In the genomic region with DNA sequence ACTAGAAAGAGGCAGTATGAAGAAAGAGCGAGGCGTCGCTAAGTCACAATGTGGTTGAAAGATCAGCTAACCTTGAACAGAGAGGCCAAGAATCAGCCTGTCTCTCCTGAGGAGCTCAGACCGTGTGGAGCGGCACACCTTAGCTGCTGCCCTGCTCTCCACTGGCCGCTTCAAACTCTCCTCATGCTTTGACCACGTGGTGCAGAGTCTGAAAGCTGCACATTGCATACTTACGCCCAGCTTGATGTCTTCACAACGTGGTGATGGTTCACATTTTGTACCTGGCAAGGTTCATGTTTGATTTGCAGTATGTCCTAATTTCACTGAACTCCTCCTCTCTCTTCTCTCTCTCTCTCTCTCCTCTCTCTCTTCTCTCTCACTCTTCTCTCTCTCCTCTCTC, we compare ENCODE assay signal across 31 mouse cellular contexts. TPM values are rescaled to one million over a fixed set of nuclear protein-coding genes. Genes with fewer than 3 reads are reported as not detected.
"Had no signal": no experiment of that assay in that cellular context is flagged by ENCODE, and none has a peak within 500 bp of the region (broad histone marks: within the 10 kb centered on the region; RNA-seq: fewer than 3 reads in every experiment).

No protein-coding gene starts in this region.

- H3K4me2 ChIP-seq: heart, embryonic 11.5 days; heart, embryonic 13.5 days; heart, embryonic 15.5 days; hindbrain, embryonic 13.5 days; hindbrain, embryonic 15.5 days; kidney, embryonic 15.5 days; limb, embryonic 13.5 days; limb, embryonic 15.5 days had no signal

- DNase-seq: forebrain, postnatal 0 days; gastrocnemius, postnatal 14 days; gastrocnemius, postnatal 36 days; heart, adult 18-20 months; heart, postnatal 14 days; heart, postnatal 36 days; kidney, adult 11 months; kidney, adult 2 months; kidney, adult 9 months; kidney, postnatal 14 days; kidney, postnatal 36 days; layer of hippocampus, adult 9-11 months; layer of hippocampus, postnatal 36 days; left cerebral cortex, postnatal 4 days had no signal

- H3K36me3 ChIP-seq: heart, embryonic 13.5 days; heart, embryonic 15.5 days; hindbrain, embryonic 13.5 days; hindbrain, embryonic 15.5 days; kidney, embryonic 15.5 days; limb, embryonic 13.5 days; limb, embryonic 15.5 days had no signal

- H3K4me3 ChIP-seq: heart, embryonic 13.5 days; heart, embryonic 15.5 days; hindbrain, embryonic 13.5 days; hindbrain, embryonic 15.5 days; kidney, embryonic 15.5 days; limb, embryonic 13.5 days; limb, embryonic 15.5 days had no signal

- H3K9ac ChIP-seq: forebrain, postnatal 0 days; heart, embryonic 13.5 days; heart, embryonic 15.5 days; hindbrain, embryonic 13.5 days; hindbrain, embryonic 15.5 days; kidney, embryonic 15.5 days; limb, embryonic 13.5 days; limb, embryonic 15.5 days had no signal

- H3K9me3 ChIP-seq: heart, embryonic 13.5 days; heart, embryonic 15.5 days; hindbrain, embryonic 13.5 days; hindbrain, embryonic 15.5 days; kidney, embryonic 15.5 days; limb, embryonic 13.5 days; limb, embryonic 15.5 days had no signal

- H3K4me1 ChIP-seq: hindbrain, embryonic 13.5 days; hindbrain, embryonic 15.5 days; kidney, embryonic 15.5 days; limb, embryonic 13.5 days; limb, embryonic 15.5 days had no signal

- H3K27me3 ChIP-seq: heart, embryonic 13.5 days; heart, embryonic 15.5 days; hindbrain, embryonic 13.5 days; hindbrain, embryonic 15.5 days; kidney, embryonic 15.5 days; limb, embryonic 13.5 days; limb, embryonic 15.5 days had no signal

- ATAC-seq: forebrain, postnatal 0 days; hindbrain, postnatal 0 days; intestine, embryonic 16.5 days had no signal

- H3K27ac ChIP-seq: heart, embryonic 13.5 days; heart, embryonic 15.5 days; hindbrain, embryonic 13.5 days; hindbrain, embryonic 15.5 days; hindbrain, postnatal 0 days; kidney, embryonic 15.5 days; kidney, postnatal 0 days; limb, embryonic 13.5 days; limb, embryonic 15.5 days had no signal

RNA-seq across cellular contexts. Expression of gene 4930568D16Rik, which starts 11.8 kb away (rescaled TPM):
- polyA plus RNA-seq: forebrain, postnatal 0 days; gonadal fat pad, adult 2 months; heart, embryonic 11.5 days; heart, embryonic 13.5 days; heart, embryonic 15.5 days; heart, postnatal 0 days; hindbrain, embryonic 11.5 days; hindbrain, embryonic 13.5 days; hindbrain, embryonic 15.5 days; hindbrain, postnatal 0 days; intestine, embryonic 14.5 days; intestine, embryonic 16.5 days; kidney, adult 2 months; kidney, embryonic 15.5 days; kidney, postnatal 0 days; large intestine, adult 2 months; limb, embryonic 11.5 days; limb, embryonic 13.5 days; limb, embryonic 15.5 days had no signal

RNA-seq across cellular contexts. Expression of gene 4930402F06Rik, which starts 17.7 kb away (rescaled TPM):
- polyA plus RNA-seq: forebrain, postnatal 0 days; gonadal fat pad, adult 2 months; heart, embryonic 11.5 days; heart, embryonic 13.5 days; heart, embryonic 15.5 days; heart, postnatal 0 days; hindbrain, embryonic 11.5 days; hindbrain, embryonic 13.5 days; hindbrain, embryonic 15.5 days; hindbrain, postnatal 0 days; intestine, embryonic 14.5 days; intestine, embryonic 16.5 days; kidney, adult 2 months; kidney, embryonic 15.5 days; kidney, postnatal 0 days; large intestine, adult 2 months; limb, embryonic 11.5 days; limb, embryonic 13.5 days; limb, embryonic 15.5 days had no signal
